Comparison of ENCODE assay signal across 16 mouse cellular contexts in genomic region chr11:113519973-113520372, GRCm38 (mm10).
A peak's percentile ranks its signal among the peaks of the same experiment; 100 is the strongest.
DNase-seq lines count a peak whose midpoint lies in the region; ATAC-seq lines count a peak whose summit lies in the region.
"Had no signal": no experiment of that assay in that cellular context is flagged by ENCODE, and none has a peak within 500 bp of the region (broad histone marks: within the 10 kb centered on the region; RNA-seq: fewer than 3 reads in every experiment).

No protein-coding gene starts in this region.

- 76% methylated on average over 7 of the region's 7 CpGs for WGBS in forebrain, embryonic 14.5 days
- 74% methylated on average over 7 of the region's 7 CpGs for WGBS in hindbrain, embryonic 15.5 days
- 83% methylated on average over 7 of the region's 7 CpGs for whole genome bisulfite sequencing in neural tube, embryonic 14.5 days

- no peak overlapping the region for H3K4me3 ChIP-seq in forebrain, embryonic 14.5 days (ENCODE audit: low read depth, low read length)
- no peak overlapping the region for H3K4me3 ChIP-seq in hindbrain, embryonic 15.5 days
- no peak overlapping the region for H3K4me3 ChIP-seq in neural tube, embryonic 14.5 days (ENCODE audit: low read depth, low read length)
- H3K4me3 ChIP-seq: embryonic facial prominence, embryonic 13.5 days had no signal

- no peaks in the 10 kb centered on the region for H3K9me3 ChIP-seq in forebrain, embryonic 14.5 days (replicated peaks; ENCODE audit: control insufficient read depth, low read length)
- no peaks in the 10 kb centered on the region for H3K9me3 ChIP-seq in hindbrain, embryonic 15.5 days
- H3K9me3 ChIP-seq in neural tube, embryonic 14.5 days (ENCODE audit: control insufficient read depth, low read length) = no peaks in the 10 kb centered on the region
- H3K9me3 ChIP-seq: embryonic facial prominence, embryonic 13.5 days had no signal

- peak; percentile 40 for DNase-seq in left cerebral cortex, postnatal 4 days
- DNase-seq in left cerebral cortex, adult 11 months (ENCODE audit: low spot score) = no peak
- DNase-seq in forebrain, embryonic 14.5 days (ENCODE audit: low spot score) = no peak
- no peak for DNase-seq in kidney, adult 11 months
- DNase-seq in kidney, postnatal 36 days = no peak
- DNase-seq: adrenal gland, postnatal 25 days; B cell, adult 2 months; cerebellum, adult 2 months; heart, adult 18-20 months; kidney, adult 9 months; retina, postnatal 1 day; right cerebral cortex, postnatal 4 days had no signal

- intact Hi-C loops in left cerebral cortex, postnatal 4 days (cut with DNase I) = no loop called here

- H3K9ac ChIP-seq in forebrain, embryonic 14.5 days (ENCODE audit: low read length) = no peak overlapping the region
- no peak overlapping the region for H3K9ac ChIP-seq in hindbrain, embryonic 15.5 days
- H3K9ac ChIP-seq in neural tube, embryonic 14.5 days (replicated peaks; ENCODE audit: low read depth, low read length) = no peak overlapping the region
- H3K9ac ChIP-seq: liver, embryonic 14.5 days had no signal

- no peaks in the 10 kb centered on the region for H3K36me3 ChIP-seq in forebrain, embryonic 14.5 days (ENCODE audit: control insufficient read depth, insufficient read depth, low read length)
- no peaks in the 10 kb centered on the region for H3K36me3 ChIP-seq in hindbrain, embryonic 15.5 days
- no peaks in the 10 kb centered on the region for H3K36me3 ChIP-seq in neural tube, embryonic 14.5 days (ENCODE audit: control insufficient read depth, insufficient read depth, low read length)
- H3K36me3 ChIP-seq: embryonic facial prominence, embryonic 13.5 days had no signal

- no peaks in the 10 kb centered on the region for H3K27me3 ChIP-seq in forebrain, embryonic 14.5 days (replicated peaks; ENCODE audit: control insufficient read depth, insufficient read depth, low read length)
- no peaks in the 10 kb centered on the region for H3K27me3 ChIP-seq in hindbrain, embryonic 15.5 days
- no peaks in the 10 kb centered on the region for H3K27me3 ChIP-seq in neural tube, embryonic 14.5 days (ENCODE audit: control insufficient read depth, insufficient read depth, low read length)
- H3K27me3 ChIP-seq: embryonic facial prominence, embryonic 13.5 days had no signal

- peaks cover 36% of the 10 kb centered on the region for H3K4me1 ChIP-seq in forebrain, embryonic 14.5 days (ENCODE audit: control insufficient read depth, insufficient read depth, low read length)
- peaks cover 35% of the 10 kb centered on the region for H3K4me1 ChIP-seq in hindbrain, embryonic 15.5 days (replicated peaks)
- H3K4me1 ChIP-seq in neural tube, embryonic 14.5 days (ENCODE audit: control insufficient read depth, insufficient read depth, low read length) = peaks cover 22% of the 10 kb centered on the region

- no peak overlapping the region for H3K4me2 ChIP-seq in forebrain, embryonic 14.5 days (ENCODE audit: low read length)
- no peak overlapping the region for H3K4me2 ChIP-seq in hindbrain, embryonic 15.5 days
- H3K4me2 ChIP-seq in neural tube, embryonic 14.5 days (ENCODE audit: low read depth, low read length) = no peak overlapping the region
- H3K4me2 ChIP-seq: embryonic facial prominence, embryonic 13.5 days had no signal

- H3K27ac ChIP-seq in forebrain, embryonic 14.5 days (ENCODE audit: low read depth, low read length) = peak overlapping the region; percentile 89
- H3K27ac ChIP-seq in hindbrain, embryonic 15.5 days (replicated peaks) = 0 out of 2 replicates have a peak overlapping the region, but pooled peaks have one; percentile 56
- H3K27ac ChIP-seq in neural tube, embryonic 14.5 days (ENCODE audit: low read depth, low read length) = no peak overlapping the region
- H3K27ac ChIP-seq: embryonic facial prominence, embryonic 13.5 days; liver, embryonic 14.5 days had no signal

- 0 out of 2 replicates have a peak, but pooled peaks have one; percentile 6 for ATAC-seq in forebrain, embryonic 14.5 days
- no peak for ATAC-seq in hindbrain, embryonic 15.5 days (ENCODE audit: low FRiP score, low read depth)
- peak; percentile 26; the same call in 1 of the 2 replicates for ATAC-seq in neural tube, embryonic 14.5 days (ENCODE audit: low read depth)
